Mouse (Mus musculus) fat pad, adult 2 months (tissue): Measurements from ENCODE around the gene Map3k3.
A peak's percentile ranks its signal among the peaks of the same experiment; 100 is the strongest.
"Not testable (repeated sequence)": the region's sequence is repeated elsewhere in the genome, so short reads cannot be mapped to it uniquely, and the experiment has no call there.

ENCODE experiments used
- DNase-seq: peaks from one replicate; pipeline ENCODE4 v3.0.0-alpha.2; 2011; ENCODE audit warnings: low read depth, low spot score; ENCODE audit errors: extremely low read depth

Gene Map3k3

GRCm38 (mm10) chr11:106083708-106084701 lies at the start of gene Map3k3:
Map3k3 (plus strand) TSS chr11:106084613.
- DNase-seq, result peak; percentile 99

DNA sequence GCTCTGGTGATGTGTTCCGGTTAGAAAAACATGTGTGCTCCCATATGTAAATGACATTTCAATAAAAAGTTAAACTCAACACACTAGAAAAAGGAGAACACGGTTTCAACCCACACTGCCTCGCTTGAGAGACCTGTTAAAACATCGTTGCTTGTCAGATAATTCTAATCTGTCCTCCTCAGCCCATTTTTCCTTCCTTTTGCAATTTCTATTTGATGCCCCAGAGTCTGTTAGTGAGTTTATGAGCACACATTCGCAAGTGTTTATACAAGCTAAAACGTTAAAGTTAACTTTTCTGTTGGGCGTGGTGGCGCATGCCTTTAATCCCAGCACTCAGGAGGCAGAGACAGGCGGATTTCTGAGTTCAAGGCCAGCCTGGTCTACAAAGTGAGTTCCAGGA lies 49.4 kb upstream of the Map3k3 start:
- no peak for DNase-seq

DNA sequence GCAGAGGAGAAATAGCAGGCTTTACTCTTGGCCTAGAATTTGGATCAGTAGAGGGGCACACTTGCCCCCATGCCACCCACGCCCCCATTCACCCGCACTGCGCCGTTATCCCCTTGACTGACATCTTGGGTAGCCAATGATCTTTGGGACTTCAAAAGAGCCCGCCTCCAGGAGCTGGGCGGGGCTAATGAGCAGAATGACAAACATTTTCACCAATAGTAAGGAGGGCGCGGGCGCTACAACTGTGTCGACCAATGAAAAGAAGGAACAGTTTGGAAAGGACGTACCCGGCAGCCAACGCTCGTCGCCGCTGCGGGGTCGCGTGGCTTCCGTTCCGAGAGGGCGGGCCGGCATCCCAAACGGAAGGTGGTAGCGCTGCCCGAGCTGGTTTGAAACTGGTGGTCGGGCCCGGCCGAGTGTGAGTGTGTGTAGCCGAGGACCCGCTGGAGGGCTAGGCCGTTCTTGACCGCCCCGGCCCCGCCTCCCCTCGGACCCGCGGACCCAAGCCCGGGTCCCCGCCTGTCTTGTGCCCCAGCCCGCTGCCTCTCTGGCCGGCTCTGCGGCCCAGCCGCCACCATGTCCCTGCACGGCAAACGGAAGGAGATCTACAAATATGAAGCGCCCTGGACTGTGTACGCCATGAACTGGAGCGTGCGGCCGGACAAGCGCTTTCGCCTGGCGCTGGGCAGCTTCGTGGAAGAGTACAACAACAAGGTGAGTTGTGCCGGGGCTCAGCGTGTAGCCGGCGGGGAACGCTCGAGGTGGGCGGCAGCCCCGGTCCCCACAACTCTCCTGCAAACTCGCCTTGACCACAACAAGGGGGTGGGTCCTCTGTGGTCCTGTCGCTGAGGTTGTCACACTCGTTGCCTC lies 47.6 kb upstream of the Map3k3 start, which contains the start of gene Dcaf7:
Dcaf7 (plus strand) TSS at position 325 of the 870 bp plus-strand sequence.
- DNase-seq, result peak; percentile 80

- DNase-seq, result no peak
These were observed 47.0 kb upstream of the Map3k3 start for GRCm38 (mm10) chr11:106037418-106037751.

GRCm38 (mm10) chr11:106044349-106044748 lies 40.1 kb upstream of the Map3k3 start:
- peak; percentile 66 for DNase-seq

DNA sequence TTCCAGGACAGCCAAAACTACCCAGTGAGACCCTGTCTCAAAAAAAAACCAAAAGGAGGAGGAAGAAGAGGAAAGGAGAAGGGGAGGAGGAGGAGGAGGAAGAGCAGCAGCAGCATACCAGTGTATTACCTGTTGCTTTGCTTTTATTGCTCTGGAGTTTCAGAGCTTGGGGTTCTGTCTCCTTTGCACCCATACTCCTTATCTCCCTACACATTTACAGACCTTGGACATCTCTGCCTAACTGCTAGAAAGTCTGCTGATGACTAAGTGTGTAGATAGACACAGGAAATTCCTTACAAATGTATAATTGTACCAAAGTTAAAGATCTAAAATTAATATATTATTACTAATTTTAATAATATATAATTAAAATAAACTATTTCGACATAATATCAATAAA lies 39.2 kb upstream of the Map3k3 start:
- DNase-seq, result no peak

DNA sequence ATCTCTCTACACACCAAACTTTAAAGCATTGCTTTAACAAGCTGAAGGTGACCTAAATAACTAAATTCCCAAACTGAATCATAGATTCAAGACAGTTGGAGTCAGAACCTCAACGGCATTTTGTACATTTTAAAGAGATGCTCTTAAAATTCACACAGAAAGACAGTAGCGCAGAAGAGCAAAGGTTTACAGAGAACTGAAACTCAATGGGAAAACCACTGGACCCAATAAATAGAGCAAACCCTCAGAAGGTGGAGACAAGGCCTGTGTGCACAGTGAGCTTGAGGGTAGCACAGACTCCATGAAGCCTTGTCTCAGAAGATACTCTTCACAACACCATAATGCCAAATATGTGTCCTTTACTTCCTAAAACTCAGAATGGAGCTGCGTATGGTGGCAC lies 38.6 kb upstream of the Map3k3 start:
- no peak for DNase-seq

GRCm38 (mm10) chr11:106046584-106046983 lies 37.8 kb upstream of the Map3k3 start:
- DNase-seq, result no peak

DNA sequence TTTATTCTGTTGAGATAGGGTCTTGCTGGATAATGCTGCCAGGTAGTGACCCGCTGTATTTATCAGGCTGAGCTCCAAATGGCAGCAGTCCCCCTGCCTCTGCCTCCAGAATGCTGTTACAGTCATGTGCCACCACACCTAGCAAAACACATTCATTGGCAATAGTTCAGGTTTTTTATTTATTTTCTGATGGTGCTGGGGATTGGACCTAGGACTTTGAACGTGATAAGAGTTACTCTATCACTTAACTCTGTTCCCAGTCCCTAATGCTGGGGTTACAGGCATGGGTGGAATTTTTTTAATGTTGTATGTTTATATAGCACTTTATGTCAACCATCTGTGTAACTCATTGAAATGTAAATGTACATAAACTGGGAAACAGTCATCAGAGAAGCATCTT lies 30.5 kb upstream of the Map3k3 start:
- no peak for DNase-seq

DNA sequence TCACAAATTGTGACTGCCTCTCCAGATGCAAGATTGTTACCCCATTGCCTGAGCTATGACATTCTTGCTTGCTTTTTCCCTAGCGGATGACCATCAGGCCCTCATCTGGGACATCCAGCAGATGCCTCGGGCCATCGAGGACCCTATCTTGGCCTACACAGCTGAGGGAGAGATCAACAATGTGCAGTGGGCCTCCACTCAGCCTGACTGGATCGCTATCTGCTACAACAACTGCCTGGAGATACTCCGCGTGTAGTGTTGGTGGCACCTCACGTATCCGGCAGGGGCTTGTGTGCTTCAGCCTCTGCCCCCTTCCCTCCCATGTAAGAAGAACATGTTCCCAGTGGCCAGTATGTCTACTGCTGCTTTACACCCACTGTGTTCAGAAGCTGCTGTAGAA lies 29.8 kb upstream of the Map3k3 start:
- DNase-seq, result no peak

DNA sequence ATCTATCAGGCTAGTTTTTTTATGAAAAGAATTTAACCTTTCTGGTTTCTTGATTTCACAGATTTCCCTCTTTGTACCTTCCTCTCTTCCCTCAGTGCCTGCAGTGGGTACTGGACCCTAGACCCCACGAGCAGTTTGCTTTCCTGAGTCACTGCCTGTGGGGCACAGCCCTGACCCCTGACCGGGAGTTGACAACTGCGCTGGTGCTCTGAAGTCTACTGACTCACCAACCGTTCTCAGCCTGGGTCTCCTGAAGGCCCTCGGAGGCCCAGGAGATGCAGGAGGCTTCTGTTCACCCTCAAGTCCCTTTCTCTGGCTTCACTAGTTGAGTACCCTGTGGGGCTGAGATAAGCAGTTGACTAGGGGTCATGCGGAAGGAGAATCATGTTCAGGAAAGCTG lies 29.1 kb upstream of the Map3k3 start:
- no peak for DNase-seq

DNA sequence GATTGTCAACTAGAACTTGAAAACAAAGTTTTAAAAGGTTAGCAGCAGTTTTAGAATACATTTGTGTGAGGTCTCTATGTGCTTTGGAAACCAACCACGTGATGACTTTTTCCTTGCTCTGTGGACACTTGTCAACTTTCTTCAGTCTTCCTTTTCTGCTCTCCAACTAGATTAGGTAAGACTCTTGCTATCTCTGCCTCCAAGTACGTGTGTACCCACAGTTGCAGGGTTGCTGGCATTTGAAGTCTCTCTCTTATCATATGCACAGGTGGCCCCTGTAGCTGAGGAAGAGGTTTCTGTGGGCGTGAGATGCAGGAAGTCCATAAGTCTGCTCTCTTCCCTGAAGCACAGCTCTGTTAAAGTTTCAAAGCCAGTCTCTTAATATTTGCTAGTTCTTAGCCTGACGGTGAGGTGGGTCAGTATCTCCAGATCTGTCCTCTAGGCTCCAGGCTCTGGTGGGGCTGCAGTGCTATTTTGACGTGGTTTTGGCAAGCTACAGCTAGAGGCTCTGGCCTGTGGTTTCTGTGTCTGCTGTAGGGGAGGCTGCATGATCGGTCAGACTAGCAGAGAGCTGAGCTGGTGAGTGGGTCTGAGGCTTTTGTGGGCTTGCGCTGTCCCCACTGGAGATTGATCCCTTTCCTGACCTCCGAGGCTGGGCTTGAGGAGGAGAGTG lies 27.5 kb upstream of the Map3k3 start:
- DNase-seq, result no peak

- DNase-seq, result peak; percentile 39
These were observed 26.4 kb upstream of the Map3k3 start for GRCm38 (mm10) chr11:106058020-106058419.

- DNase-seq, result no peak
These were observed 23.9 kb upstream of the Map3k3 start for GRCm38 (mm10) chr11:106060549-106060948.

DNA sequence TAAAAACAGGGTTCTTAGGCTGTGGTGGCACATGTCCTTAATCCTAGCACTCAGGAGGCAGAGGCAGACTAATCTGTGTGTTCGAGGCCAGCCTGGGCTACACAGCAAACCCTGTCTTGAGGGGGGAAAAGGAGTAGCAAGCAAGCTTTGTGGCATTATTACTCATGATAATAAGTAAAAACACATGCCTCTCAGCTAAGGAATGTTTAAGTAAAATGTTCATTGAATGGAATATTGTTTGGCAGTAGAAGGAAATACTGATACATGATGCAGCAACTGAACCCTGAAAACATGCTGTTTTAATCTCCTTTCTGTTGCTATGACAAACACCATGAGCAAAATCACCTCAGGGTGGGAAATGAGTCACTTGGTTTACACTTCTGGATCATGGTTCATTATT lies 23.1 kb upstream of the Map3k3 start:
- DNase-seq, result no peak

DNA sequence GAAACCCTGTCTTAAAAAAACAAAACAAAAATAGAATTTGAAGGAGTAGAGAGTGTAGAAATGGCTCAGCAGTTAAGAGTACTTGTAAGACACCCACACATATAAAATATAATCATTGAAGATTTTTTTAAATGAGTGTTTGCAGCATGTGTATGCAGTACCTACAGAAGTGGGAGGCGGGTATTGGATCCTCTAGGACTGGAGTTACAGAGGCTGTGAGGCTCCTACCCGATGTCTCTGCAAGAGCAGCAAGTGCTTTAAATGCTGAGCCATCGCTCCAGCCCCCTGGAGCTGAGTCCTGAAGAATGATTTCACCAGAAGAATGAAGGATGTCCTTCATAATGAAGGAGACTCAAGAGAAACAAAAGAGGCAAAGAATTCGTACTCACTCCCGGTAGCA lies 20.7 kb upstream of the Map3k3 start:
- no peak for DNase-seq

- no peak for DNase-seq
These were observed 19.1 kb upstream of the Map3k3 start for GRCm38 (mm10) chr11:106065073-106065922.

DNA sequence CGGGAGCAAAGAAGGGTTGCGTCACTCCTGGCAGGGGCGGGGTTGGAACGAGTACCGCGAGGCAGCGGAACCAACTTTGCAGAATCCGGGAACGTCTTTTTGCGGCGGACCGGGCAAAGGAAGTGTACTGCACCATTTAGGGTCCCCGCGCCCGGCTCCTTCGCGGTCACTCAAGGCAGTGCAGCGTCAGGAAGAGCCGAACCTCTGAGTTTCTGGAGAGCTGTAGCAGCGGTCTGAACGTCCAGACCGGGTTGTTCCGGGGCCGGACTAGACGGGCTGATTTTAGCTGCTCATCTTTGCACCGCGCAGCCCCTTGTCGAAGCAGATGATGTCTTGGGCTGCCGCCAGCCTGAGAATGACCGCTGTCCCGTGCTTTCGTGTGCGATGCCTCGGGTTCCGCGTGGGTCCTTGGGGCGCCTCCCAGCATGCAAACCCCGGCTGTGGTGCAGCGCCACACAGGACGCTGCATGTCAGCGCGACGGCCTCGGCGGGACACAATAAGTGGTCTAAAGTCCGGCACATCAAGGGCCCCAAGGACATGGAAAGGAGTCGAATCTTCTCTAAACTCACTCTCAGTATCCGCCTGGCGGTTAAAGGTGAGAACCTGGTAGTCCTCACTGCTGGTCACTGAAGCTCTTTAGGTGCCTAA lies 18.4 kb upstream of the Map3k3 start, which contains the start of gene Taco1:
Taco1 (plus strand) TSS at position 139 of the 649 bp plus-strand sequence.
- peak; percentile 63 for DNase-seq

DNA sequence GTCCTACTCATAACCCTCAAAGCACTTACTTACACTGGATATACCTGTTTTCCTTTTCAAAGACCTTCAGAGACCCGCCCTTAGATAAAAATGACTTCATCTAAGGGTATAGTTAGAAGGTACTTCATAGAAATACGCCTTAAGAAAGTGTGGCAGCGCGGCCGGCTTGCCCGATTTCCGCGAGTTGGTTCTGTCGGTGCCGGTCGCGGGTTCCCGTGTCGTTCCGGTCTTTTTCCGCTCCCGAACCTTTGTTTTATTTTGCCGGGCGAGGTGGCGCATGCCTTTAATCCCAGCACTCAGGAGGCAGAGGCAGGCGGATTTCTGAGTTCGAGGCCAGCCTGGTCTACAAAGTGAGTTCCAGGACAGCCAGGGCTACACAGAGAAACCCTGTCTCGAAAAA lies 17.8 kb upstream of the Map3k3 start:
- not testable (repeated sequence) for DNase-seq

DNA sequence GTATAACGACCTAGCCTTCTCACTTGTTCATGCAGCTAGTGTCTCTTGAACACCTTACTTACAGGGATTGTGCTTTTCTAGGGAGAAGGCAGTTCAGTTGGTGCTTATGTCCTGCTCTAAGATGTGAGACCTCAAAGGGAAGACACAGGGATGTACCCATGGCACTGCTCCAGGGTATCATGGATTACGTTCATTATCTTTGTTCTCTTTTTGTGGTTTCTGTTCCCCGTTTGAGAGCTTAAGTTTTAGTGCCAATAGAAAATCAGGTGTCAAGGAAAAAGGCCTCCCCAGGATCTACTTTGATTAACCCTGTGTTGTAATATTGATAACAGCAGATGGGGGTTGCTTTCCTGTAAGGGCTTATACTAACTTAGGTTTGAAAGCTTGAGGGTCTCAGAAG lies 10.6 kb upstream of the Map3k3 start:
- no peak for DNase-seq
